Mouse (Mus musculus) liver (tissue): ENCODE measurements at regions not wholly inside any gene's neighbourhood (a gene's known extent, or its start where the extent isn't known, plus 50 kb on each side); places are given as distances from the start of the nearest gene placed in this dataset.

ENCODE experiments used
- DNase-seq: peaks from one replicate; pipeline ENCODE4 v3.0.0-alpha.2; 2020; ENCODE audit warnings: mixed read lengths

DNA sequence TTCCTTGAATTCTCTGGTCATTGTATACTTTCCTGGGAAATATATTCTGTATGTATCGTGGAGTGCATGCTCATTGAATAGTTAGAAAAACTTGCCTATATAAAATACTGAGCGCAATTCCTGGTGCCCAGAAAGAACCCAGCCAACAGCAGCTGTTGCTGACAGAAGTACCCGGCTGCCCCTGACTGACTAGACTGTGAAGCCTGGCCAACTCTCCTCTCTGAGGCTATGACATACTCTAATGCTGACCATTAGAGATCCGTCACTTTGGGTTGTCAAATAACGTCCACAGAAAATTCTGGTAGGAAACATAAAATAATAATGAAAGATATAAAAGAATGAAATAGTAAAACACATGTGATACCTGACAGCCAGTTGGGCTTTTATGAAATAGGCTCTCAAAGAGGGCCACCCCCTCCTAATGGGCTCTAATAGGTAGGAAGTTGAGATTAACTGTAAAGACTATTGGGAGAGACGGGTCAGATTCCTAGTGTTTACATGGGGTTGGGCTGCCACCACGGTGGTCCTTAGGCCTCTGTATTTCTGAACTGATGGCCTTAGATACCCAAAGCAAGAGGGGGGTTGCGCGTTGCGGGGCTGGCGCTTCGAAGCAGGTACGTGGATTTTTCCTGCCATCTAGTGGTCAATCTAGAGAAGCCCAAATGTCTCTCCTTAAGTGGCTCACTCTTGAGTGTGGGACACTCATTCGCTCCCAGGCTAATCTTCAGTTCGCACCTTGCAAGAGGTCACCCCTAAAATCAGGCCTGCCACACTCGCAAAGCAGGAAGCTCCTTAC is 53.0 kb upstream of the Mon1b start:
- DNase-seq = peak; percentile 4

DNA sequence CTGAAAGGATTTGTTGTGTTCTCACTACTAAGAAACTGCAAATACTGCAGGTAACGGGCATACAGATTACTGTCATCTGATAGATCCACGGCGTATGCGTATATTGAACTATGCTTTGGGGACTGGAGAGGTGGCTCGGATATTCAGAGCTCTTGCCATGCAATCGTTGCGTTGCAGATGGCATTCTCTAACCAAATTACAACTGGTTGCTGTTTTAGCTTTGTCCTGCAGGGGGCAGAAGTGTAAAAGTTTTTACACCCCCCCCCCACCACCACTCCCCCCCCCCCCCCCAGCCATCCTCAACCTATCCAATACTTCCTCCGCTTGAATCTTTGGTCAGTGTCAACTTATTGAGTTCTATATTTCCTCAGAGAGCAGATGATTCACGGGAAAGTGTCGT is 51.6 kb upstream of the Mon1b start:
- no peak for DNase-seq
